Mouse (Mus musculus): ENCODE data around the gene Celsr1. TPM values are rescaled to one million over a fixed set of nuclear protein-coding genes. Genes with fewer than 3 reads are reported as not detected.

Gene Celsr1
- polyA plus RNA-seq, 1 experiment = 0.02 TPM

DNA sequence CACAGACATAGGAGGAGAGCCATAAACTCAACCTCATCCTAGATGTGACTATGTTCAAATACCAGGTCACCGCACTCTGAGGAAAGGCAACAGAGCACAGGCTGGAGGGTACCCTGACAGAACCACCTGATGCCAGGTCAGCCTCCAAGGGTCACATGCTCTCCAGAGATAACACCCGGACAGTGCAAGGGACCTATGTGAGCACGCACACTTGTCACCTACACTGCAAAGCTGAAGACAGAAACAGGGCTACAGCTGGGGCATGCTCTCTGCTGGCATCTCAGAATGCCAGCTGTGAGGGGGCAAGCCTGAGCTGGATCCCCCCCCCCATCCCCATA lies 124.1 kb downstream of the Celsr1 start:
- H3K4me3 ChIP-seq (replicated peaks) = peak overlapping the region; percentile 28
- TF ChIP-seq GATA1 (IDR thresholded peaks at IDR 0.05; ENCODE audit: borderline replicate concordance, low read length) (no peak), FLI1 (IDR thresholded peaks at IDR 0.05; ENCODE audit: low read length) (no peak)
- no peaks in the 10 kb centered on the region for H3K36me3 ChIP-seq (replicated peaks; ENCODE audit: low read length)
- peaks cover 5% of the 10 kb centered on the region for H3K9me3 ChIP-seq
- peaks cover 45% of the 10 kb centered on the region for H3K4me1 ChIP-seq
- H3K27me3 ChIP-seq (replicated peaks) = peaks cover 67% of the 10 kb centered on the region

DNA sequence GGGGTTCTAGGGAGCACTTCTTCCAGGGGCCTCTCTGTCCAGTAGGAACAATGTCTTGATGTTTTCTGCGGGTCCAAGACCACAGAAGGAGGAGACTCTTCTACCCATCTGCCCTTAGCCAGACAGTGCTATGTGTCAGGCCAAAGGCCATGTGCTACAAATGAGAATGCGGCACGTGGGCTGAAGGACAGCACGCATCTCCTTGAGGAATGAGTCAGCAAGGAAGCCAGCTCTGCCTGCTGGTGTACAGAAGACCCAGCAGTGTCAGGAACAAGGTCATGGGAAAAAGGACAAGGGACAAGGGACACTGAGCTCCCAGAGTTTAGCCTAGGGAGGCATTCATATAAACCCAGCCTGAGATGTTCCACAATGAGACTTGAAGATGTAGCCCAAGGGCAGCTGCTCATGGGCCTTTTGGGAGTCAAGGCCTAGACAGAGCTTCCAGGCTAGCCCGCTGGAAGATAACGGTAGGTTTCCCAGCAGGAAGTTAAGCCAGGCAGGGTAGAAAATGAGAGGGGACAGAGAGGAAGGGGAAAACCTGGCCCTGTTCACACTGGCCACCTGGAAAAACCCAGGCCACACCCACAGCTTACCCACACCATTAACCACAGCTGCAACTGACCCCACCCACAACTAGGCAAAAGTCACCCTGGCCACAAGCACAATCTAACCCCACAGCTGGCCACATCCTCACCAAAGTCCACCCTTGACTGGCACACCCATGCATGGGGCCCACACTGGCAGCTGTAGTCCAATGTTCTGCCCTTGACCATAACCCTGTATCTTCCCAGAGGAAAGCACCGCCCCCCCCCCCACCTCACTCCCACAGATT lies 124.7 kb downstream of the Celsr1 start:
- peak overlapping the region; percentile 53 for H3K4me3 ChIP-seq (replicated peaks)
- peaks cover 47% of the 10 kb centered on the region for H3K4me1 ChIP-seq
- H3K9me3 ChIP-seq = peaks cover 3% of the 10 kb centered on the region
- peaks cover 66% of the 10 kb centered on the region for H3K27me3 ChIP-seq (replicated peaks)
- TF ChIP-seq FLI1 (IDR thresholded peaks at IDR 0.05; ENCODE audit: low read length) (no peak), GATA1 (IDR thresholded peaks at IDR 0.05; ENCODE audit: borderline replicate concordance, low read length) (no peak)
- H3K36me3 ChIP-seq (replicated peaks; ENCODE audit: low read length) = no peaks in the 10 kb centered on the region

DNA sequence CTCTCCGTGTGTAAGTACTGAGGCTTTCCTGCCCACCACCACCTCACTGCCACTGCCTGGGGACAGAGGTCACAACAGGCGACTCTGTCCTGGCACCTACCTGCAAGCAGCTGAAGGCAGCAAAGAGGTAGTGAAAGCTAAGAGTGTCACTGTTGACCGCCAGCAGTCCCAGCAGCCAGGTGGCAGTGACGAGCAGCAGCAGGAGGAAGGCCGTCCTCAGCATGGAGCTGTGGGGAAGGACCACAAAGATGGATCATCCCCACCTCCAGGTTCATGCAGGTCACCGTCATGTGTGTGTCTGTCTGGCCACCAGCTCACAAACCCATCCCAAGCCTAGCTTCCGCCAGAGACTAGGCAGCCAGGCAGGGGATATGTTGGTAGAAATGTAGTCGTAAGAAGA lies 129.8 kb downstream of the Celsr1 start:
- Histone ChIP-seq H3K27me3 (replicated peaks) (peaks cover 62% of the 10 kb centered on the region), H3K36me3 (replicated peaks; ENCODE audit: low read length) (peaks cover 11% of the 10 kb centered on the region), H3K9me3 (no peaks in the 10 kb centered on the region), H3K4me1 (peaks cover 30% of the 10 kb centered on the region), H3K4me3 (replicated peaks) (no peak overlapping the region)
- TF ChIP-seq FLI1 (IDR thresholded peaks at IDR 0.05; ENCODE audit: low read length) (no peak), GATA1 (IDR thresholded peaks at IDR 0.05; ENCODE audit: borderline replicate concordance, low read length) (no peak)

DNA sequence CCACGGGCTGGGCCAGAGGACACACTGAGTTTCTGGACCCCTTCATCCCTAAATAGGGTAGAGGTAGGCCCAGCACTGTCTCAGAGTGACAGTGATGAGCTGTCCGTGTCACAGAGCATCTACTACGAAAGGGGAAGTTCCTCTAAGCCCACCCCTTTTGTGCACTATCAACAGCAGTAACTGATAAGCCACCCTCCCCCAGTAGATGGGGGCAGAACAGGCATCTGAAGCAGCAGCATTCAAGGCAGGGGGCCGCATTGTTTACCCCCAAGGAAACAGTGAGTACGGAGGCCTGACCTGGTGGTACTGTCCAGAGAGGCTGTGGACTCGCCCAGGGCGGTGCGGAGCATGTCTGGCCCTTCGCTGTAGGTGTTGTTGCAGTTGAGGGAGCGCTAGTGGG lies 131.1 kb downstream of the Celsr1 start:
- H3K4me1 ChIP-seq = peaks cover 23% of the 10 kb centered on the region; the same call in 1 of the 2 replicates
- H3K27me3 ChIP-seq (replicated peaks) = peaks cover 60% of the 10 kb centered on the region
- no peak for TF ChIP-seq GATA1 (IDR thresholded peaks at IDR 0.05; ENCODE audit: borderline replicate concordance, low read length)
- TF ChIP-seq FLI1 (IDR thresholded peaks at IDR 0.05; ENCODE audit: low read length) = no peak
- peaks cover 20% of the 10 kb centered on the region for H3K36me3 ChIP-seq (replicated peaks; ENCODE audit: low read length)
- no peaks in the 10 kb centered on the region for H3K9me3 ChIP-seq
- H3K4me3 ChIP-seq (replicated peaks) = no peak overlapping the region

DNA sequence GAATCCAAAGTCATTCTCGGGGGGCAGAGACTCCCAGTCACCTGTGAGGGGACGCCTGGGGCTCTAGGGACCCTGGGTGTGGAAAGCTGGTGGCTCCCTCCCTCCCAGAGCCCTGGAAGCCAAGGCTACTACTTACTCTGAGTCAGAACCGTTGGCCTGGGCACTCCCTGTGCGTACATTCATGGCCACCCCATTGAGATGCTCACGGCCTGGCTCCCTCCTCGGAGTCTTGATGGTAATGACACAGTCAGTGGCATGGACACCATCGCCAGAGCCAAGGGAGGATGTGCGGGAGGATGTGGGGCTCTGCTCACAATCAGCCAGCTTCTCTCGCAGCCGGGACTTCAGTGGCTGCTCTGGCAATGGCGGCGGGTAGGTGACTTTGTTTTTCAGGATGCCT lies 132.8 kb downstream of the Celsr1 start:
- Histone ChIP-seq H3K4me3 (replicated peaks) (no peak overlapping the region), H3K9me3 (no peaks in the 10 kb centered on the region), H3K4me1 (peaks cover 13% of the 10 kb centered on the region; the same call in 1 of the 2 replicates), H3K27me3 (replicated peaks) (peaks cover 49% of the 10 kb centered on the region), H3K36me3 (replicated peaks; ENCODE audit: low read length) (peaks cover 37% of the 10 kb centered on the region)
- TF ChIP-seq FLI1 (IDR thresholded peaks at IDR 0.05; ENCODE audit: low read length) = no peak
- TF ChIP-seq GATA1 (IDR thresholded peaks at IDR 0.05; ENCODE audit: borderline replicate concordance, low read length) = no peak

DNA sequence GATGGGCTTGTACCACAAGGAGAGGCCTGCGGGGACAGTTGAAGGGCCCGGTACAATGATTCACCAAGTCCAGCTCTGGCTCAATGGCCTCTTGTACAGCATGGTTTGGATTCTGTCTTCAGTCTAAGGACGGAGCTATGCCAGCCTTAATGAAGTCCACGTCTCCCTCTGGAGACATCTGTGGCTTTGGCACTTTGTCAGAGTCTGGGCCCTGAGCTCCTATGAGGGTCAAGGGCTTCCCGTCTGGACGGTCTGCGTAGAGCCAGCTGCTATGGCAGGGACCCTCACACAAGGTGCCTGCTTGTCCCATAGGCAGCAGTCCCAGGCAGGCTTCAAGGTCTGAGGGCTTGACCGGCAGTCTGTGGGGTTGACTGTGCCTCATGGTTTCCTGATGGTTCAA lies 133.3 kb downstream of the Celsr1 start:
- Histone ChIP-seq H3K9me3 (no peaks in the 10 kb centered on the region), H3K4me3 (replicated peaks) (no peak overlapping the region), H3K27me3 (replicated peaks) (peaks cover 44% of the 10 kb centered on the region), H3K36me3 (replicated peaks; ENCODE audit: low read length) (peaks cover 42% of the 10 kb centered on the region), H3K4me1 (peaks cover 13% of the 10 kb centered on the region; the same call in 1 of the 2 replicates)
- TF ChIP-seq GATA1 (IDR thresholded peaks at IDR 0.05; ENCODE audit: borderline replicate concordance, low read length) (no peak), FLI1 (IDR thresholded peaks at IDR 0.05; ENCODE audit: low read length) (no peak)

DNA sequence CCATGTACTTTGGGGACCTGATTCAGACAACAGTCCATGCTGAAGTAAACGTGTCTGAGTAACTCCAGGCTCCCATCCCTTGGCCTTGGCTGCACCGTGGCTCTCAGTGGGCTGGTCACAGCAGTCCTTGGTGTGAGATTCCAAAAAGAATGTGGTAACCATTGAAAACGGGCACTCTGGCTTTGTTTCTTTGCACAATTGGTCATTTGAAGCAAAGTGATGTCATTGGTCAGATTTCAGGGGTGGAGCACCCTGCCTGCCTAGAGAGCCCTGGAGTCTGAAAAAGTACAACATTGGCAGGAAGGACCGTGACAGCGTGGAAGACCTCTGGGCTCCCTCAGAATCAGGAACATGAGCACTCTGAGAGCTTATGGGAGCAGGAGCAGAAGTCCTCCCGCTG lies 134.2 kb downstream of the Celsr1 start:
- peaks cover 36% of the 10 kb centered on the region for H3K27me3 ChIP-seq (replicated peaks)
- TF ChIP-seq FLI1 (IDR thresholded peaks at IDR 0.05; ENCODE audit: low read length) (no peak), GATA1 (IDR thresholded peaks at IDR 0.05; ENCODE audit: borderline replicate concordance, low read length) (no peak)
- H3K4me1 ChIP-seq = peaks cover 10% of the 10 kb centered on the region; the same call in 1 of the 2 replicates
- no peak overlapping the region for H3K4me3 ChIP-seq (replicated peaks)
- H3K36me3 ChIP-seq (replicated peaks; ENCODE audit: low read length) = peaks cover 51% of the 10 kb centered on the region
- no peaks in the 10 kb centered on the region for H3K9me3 ChIP-seq

DNA sequence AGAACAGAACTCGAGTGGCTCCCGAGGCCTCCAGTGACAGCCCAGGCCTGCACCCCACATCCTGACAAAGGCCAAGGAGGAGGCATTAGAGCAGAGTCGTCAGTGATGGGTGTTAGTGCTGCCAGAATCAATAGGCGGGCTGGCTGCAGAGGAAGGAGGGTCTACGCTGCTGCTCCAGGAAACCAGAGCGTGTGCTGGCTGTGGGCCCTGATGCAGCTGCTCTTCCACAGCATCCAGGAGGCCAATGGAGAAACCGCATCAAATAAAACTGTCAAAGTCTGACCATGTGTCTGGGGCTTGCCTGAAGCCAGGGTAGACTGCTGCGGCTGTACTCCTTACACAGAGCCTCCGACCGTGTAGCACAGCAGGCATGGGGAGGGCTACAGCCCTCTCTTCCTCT lies 136.5 kb downstream of the Celsr1 start:
- Histone ChIP-seq H3K27me3 (replicated peaks) (peaks cover 19% of the 10 kb centered on the region), H3K4me3 (replicated peaks) (no peak overlapping the region), H3K9me3 (no peaks in the 10 kb centered on the region), H3K4me1 (peaks cover 3% of the 10 kb centered on the region; the same call in 1 of the 2 replicates), H3K36me3 (replicated peaks; ENCODE audit: low read length) (peaks cover 74% of the 10 kb centered on the region)
- no peak for TF ChIP-seq GATA1 (IDR thresholded peaks at IDR 0.05; ENCODE audit: borderline replicate concordance, low read length)
- no peak for TF ChIP-seq FLI1 (IDR thresholded peaks at IDR 0.05; ENCODE audit: low read length)

DNA sequence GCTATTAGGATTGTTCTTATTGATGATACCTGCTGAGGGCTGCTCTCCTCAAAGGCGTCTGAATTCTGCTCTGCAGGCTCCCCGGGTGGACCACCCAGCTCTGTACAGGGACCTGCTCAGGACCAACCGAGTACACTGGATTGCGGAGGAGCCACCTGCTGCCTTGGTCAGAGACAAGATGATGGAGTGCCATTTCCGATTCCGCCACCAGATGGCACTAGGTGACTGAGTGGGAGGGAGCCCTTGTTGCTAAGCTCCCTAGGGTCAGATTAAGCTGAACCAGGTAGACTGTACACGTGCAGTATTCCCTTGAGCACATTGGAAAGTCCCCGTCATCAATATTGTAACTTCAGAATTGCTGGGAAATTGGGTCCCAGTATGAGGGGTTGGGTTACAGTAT lies 137.3 kb downstream of the Celsr1 start:
- H3K4me3 ChIP-seq (replicated peaks) = no peak overlapping the region
- H3K27me3 ChIP-seq (replicated peaks) = peaks cover 11% of the 10 kb centered on the region
- no peak for TF ChIP-seq GATA1 (IDR thresholded peaks at IDR 0.05; ENCODE audit: borderline replicate concordance, low read length)
- TF ChIP-seq FLI1 (IDR thresholded peaks at IDR 0.05; ENCODE audit: low read length) = no peak
- peaks cover 82% of the 10 kb centered on the region for H3K36me3 ChIP-seq (replicated peaks; ENCODE audit: low read length)
- no peaks in the 10 kb centered on the region for H3K9me3 ChIP-seq
- peaks cover 3% of the 10 kb centered on the region; the same call in 1 of the 2 replicates for H3K4me1 ChIP-seq

DNA sequence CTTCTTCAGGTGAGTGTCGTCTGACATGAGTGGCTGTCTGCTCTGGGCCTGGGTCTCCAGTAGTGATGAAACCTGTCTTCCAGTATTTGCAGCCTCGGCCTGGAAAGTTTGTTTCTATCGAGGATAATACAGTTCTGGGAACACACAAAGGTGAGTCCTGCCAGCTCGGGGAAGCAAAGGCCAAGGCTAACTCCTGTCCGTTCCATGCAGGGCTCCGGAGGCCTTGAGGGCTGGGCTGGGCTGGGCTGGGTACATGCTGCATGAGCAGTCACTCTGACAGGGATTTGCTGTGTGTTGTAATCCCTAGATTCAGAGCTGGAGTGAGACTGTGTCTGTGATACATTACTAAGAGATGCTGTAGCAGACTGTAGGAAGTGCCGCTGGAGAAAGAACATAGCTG lies 139.7 kb downstream of the Celsr1 start:
- Histone ChIP-seq H3K36me3 (replicated peaks; ENCODE audit: low read length) (peaks cover 90% of the 10 kb centered on the region), H3K4me3 (replicated peaks) (no peak overlapping the region), H3K9me3 (no peaks in the 10 kb centered on the region), H3K4me1 (peaks cover 3% of the 10 kb centered on the region; the same call in 1 of the 2 replicates), H3K27me3 (replicated peaks) (peaks cover 2% of the 10 kb centered on the region)
- TF ChIP-seq GATA1 (IDR thresholded peaks at IDR 0.05; ENCODE audit: borderline replicate concordance, low read length) (no peak), FLI1 (IDR thresholded peaks at IDR 0.05; ENCODE audit: low read length) (no peak)
